Mouse (Mus musculus) heart, adult 2 months (tissue): Measurements from ENCODE around the gene Amd1.

Experiments
- CTCF ChIP-seq: fragments of 200-600 bp; IDR thresholded peaks from 2 replicates; pipeline ENCODE4 v1.8.1; 2022; ENCODE audit warnings: antibody characterized with exemption, mild to moderate bottlenecking, moderate library complexity
- EP300 ChIP-seq: fragments of 200-500 bp; IDR thresholded peaks from 2 replicates; pipeline ENCODE4 v1.6.1; 2011; ENCODE audit warnings: low read depth, low read length, control low read depth; ENCODE audit not compliant: insufficient read depth
- POLR2A ChIP-seq: fragments of 200-500 bp; IDR thresholded peaks from 2 replicates; pipeline ENCODE4 v1.6.1; 2011; ENCODE audit warnings: mild to moderate bottlenecking, low read depth, low read length, control low read depth; ENCODE audit not compliant: insufficient read depth

- TF ChIP-seq CTCF (no peak), POLR2A (no peak), EP300 (no peak)
These were observed 26.0 kb downstream of the Amd1 start for GRCm38 (mm10) chr10:40275991-40276390.
